Mouse (Mus musculus) bone marrow macrophage, adult 2 months (primary cell): ENCODE data around the gene Sit1. TPM values are rescaled to one million over a fixed set of nuclear protein-coding genes. Genes with fewer than 3 reads are reported as not detected.

ENCODE experiments used
- H3K27ac ChIP-seq: 2 replicates; pipeline ENCODE4 v1.5.1; 2012; ENCODE audit warnings: low read depth, low read length; ENCODE audit not compliant: insufficient read depth
- H3K4me1 ChIP-seq: 2 replicates; pipeline ENCODE4 v1.6.1; 2012; ENCODE audit warnings: low read length; ENCODE audit not compliant: control insufficient read depth, insufficient read depth
- H3K4me3 ChIP-seq: 2 replicates; pipeline ENCODE4 v1.5.1; 2012; ENCODE audit warnings: mild to moderate bottlenecking, low read length, moderate library complexity; ENCODE audit not compliant: insufficient read depth
- CTCF ChIP-seq: IDR thresholded peaks from 2 replicates; pipeline ENCODE4 v1.5.1; 2012; ENCODE audit warnings: low read depth, mild to moderate bottlenecking, low read length, moderate library complexity
- POLR2A ChIP-seq: IDR thresholded peaks from 2 replicates; pipeline ENCODE4 v1.6.1; 2012; ENCODE audit warnings: mild to moderate bottlenecking, low read depth, low read length, borderline replicate concordance
- polyA plus RNA-seq: library from polyadenylated mRNA; stranded (reverse); fragments of >200 nt; gene quantifications from 2 replicates; pipeline ENCODE4 v1.2.4, GENCODE M21; 2012; ENCODE audit not compliant: missing spikeins, insufficient read depth, insufficient read length

Gene Sit1
- polyA plus RNA-seq, 1 experiment: not detected

DNA sequence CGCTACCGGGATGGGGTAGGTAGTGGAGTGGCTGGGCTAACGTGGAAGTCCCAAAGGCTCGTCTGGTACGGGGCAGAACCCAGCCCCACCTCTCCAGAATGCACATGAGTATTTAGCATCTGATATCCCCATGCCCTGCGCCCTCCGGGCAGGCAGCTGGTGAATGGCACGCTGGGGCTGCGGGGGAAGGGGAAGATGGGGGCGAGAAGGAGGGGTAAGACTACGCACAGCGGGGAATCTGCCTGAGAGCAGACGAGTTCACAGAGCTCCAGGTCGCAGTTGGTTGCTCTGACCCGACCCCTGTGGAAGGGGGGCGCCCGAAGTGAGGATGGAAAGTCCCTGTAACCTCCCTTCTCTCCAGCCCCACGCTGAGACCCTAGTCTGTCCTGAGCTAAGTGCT is 30.1 kb downstream of the Sit1 start:
- peak overlapping the region; percentile 6; the same call in 1 of the 2 replicates for H3K27ac ChIP-seq
- peaks cover 20% of the 10 kb centered on the region for H3K4me1 ChIP-seq
- peak overlapping the region; percentile 63 for H3K4me3 ChIP-seq
- TF ChIP-seq CTCF (no peak), POLR2A (no peak)

DNA sequence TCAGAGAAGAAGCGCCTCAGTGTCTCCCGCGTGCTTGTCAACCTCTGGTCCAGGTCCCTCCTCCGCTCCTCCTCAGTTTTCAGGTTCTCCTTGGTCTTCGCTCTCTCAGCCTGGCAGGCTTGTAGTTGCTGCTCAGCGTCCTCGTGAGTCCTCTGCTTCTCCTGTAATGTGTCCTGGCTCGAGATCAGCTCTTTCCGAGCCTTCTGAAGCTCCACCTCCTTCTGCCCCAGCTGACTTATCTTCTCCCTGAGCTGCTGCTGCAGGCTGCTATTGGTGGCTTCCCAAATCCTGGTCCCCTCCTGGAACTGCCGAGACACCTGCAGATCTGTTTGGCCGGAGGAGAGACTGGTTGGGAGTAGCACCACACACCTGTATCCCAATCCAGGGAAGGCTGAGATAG is 31.2 kb downstream of the Sit1 start:
- no peak overlapping the region for H3K27ac ChIP-seq
- peaks cover 20% of the 10 kb centered on the region for H3K4me1 ChIP-seq
- no peak for TF ChIP-seq POLR2A
- TF ChIP-seq CTCF: no peak
- H3K4me3 ChIP-seq: no peak overlapping the region

DNA sequence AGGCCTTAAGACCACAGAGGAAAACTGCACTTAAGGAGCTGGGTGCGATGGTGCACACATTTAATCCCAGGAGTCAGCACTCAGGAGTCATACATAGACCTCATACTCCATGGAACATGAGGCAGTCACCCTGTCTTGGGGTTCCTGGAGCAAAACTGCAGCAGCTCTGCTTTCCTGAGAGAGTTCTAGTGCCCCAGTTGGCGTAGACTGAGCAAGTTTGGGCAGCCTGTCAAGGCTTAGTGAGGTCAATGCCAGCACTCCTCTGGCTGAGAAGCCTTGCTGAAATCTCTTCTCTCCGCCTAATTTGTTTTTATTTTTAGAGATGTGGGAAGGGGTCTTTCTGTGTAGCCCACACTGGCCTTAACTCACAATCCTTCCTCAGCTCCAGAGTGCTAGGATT is 35.0 kb downstream of the Sit1 start:
- peaks cover 14% of the 10 kb centered on the region for H3K4me1 ChIP-seq
- no peak overlapping the region for H3K4me3 ChIP-seq
- no peak overlapping the region for H3K27ac ChIP-seq
- TF ChIP-seq CTCF (no peak), POLR2A (no peak)

GRCm38 (mm10) chr4:43447251-43447650 is 36.3 kb downstream of the Sit1 start:
- TF ChIP-seq POLR2A (no peak), CTCF (no peak)
- no peak overlapping the region for H3K27ac ChIP-seq
- H3K4me1 ChIP-seq: peaks cover 5% of the 10 kb centered on the region
- H3K4me3 ChIP-seq: no peak overlapping the region

GRCm38 (mm10) chr4:43443511-43443910 is 40.0 kb downstream of the Sit1 start:
- TF ChIP-seq POLR2A (no peak), CTCF (no peak)
- Histone ChIP-seq H3K4me1 (0 out of 2 replicates have a peak, but pooled peaks cover 2% of the 10 kb centered on the region), H3K27ac (no peak overlapping the region)

DNA sequence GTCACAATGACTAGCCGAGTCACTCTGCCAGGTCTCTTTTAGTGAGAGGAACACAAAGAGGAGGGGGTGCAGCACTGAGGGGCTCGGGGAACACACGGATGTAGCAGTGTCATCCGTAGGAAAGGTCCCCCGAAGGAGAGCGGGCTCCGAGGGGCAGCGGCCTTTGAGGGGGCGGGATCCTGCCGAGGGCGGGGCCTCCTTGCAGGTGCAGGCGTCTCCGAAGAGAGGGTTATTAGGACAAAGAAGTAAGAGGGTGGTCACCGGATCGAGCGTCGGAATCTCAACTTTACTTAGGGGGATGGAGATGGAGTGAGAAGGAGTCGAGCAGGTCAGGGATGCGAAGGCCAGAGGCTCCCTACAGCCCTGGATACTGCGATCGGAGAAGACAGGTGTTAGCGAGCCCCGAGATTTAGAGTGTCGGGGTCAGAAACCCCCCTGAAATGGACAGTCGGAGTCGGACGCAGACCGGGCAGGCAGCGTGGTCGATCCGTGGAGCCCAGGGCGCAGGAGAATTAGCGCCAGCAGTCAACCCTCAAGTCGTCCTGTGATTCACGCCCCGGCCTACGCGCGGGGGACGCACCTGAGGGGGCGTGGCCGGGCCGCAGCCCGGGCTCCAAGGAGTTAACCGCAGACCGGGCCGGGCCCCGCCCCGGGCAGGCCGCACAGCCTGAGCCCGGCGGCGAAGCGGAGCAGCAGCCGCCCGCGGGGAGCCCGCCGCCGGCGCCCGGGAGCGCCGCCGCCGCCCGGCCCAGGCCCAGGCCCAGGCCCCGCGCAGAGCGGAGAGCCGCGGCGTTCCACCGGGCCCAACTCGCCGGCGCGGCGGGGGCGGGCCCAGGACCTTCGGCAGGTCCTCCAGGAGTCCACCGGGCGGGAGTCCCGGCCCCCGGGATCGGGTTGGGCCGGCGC is 40.8 kb downstream of the Sit1 start:
- Histone ChIP-seq H3K4me3 (peak overlapping the region; percentile 69), H3K4me1 (0 out of 2 replicates have a peak, but pooled peaks cover 2% of the 10 kb centered on the region), H3K27ac (peak overlapping the region; percentile 62)
- TF ChIP-seq POLR2A (no peak), CTCF (no peak)

More at GRCm38 (mm10) chr4:43443511-43443910, 40.0 kb downstream of the Sit1 start:
- H3K4me3 ChIP-seq: peak overlapping the region; percentile 69

GRCm38 (mm10) chr4:43442044-43442443 is 41.5 kb downstream of the Sit1 start:
- Histone ChIP-seq H3K4me3 (peak overlapping the region; percentile 69), H3K27ac (peak overlapping the region; percentile 62)
- TF ChIP-seq POLR2A (no peak), CTCF (peak; percentile 47; the same call in 1 of the 2 replicates)

DNA sequence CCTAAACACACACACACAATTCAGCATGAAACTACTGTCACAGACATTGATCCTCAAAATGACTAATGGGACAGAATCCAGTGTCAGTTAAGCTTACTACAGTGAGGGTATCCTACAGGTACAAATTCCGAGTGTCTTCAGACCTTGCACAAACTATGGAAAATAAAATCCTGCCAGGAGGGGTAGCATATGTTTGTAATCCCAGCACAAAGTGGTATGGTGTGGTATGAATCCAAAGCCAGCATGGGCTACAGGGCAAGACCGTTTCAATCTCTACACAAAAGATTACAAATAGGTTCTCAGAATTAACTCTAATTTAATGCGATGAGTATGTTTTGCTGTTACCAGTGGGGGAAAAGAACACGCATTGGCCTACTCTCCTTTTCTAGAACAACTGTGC is 41.9 kb downstream of the Sit1 start, which contains the start of gene Tesk1:
TSS of gene Tesk1 (plus strand) at position 301 of the 400 bp plus-strand sequence.
- Histone ChIP-seq H3K27ac (peak within 1 kb of the TSS; percentile 62), H3K4me3 (peak within 1 kb of the TSS; percentile 69), H3K4me1 (0 out of 2 replicates have a peak, but pooled peaks cover 2% of the 10 kb centered on the region)
- TF ChIP-seq POLR2A (no peak), CTCF (no peak)

More at GRCm38 (mm10) chr4:43442044-43442443, 41.5 kb downstream of the Sit1 start:
- H3K4me1 ChIP-seq: 0 out of 2 replicates have a peak, but pooled peaks cover 2% of the 10 kb centered on the region

- TF ChIP-seq POLR2A (no peak), CTCF (no peak)
- Histone ChIP-seq H3K4me1 (no peaks in the 10 kb centered on the region), H3K4me3 (no peak overlapping the region), H3K27ac (no peak overlapping the region)
These were observed 50.7 kb downstream of the Sit1 start for GRCm38 (mm10) chr4:43432832-43433231.

Other genes with a start within 250 kb of the Sit1 start
- not detected in 2 replicates for gene Atp8b5, start 216.6 kb downstream of the Sit1 start, polyA plus RNA-seq
- 40.0 and 44.3 TPM in 2 replicates for gene Rusc2, start 101.8 kb downstream of the Sit1 start, polyA plus RNA-seq
- not detected in 2 replicates for gene Fam166b, start 54.6 kb downstream of the Sit1 start, polyA plus RNA-seq
- gene Tesk1, start 41.8 kb downstream of the Sit1 start, polyA plus RNA-seq: 47.2 and 51.5 TPM in 2 replicates
- gene Cd72, start 29.1 kb downstream of the Sit1 start, polyA plus RNA-seq: 854 and 867 TPM in 2 replicates
- 33.0 and 39.4 TPM in 2 replicates for gene Ccdc107, start 9.2 kb upstream of the Sit1 start, polyA plus RNA-seq
- gene Arhgef39, start 16.0 kb upstream of the Sit1 start, polyA plus RNA-seq: 32.5 and 39.2 TPM in 2 replicates
- gene Car9, start 23.2 kb upstream of the Sit1 start, polyA plus RNA-seq: 5.7 and 6.0 TPM in 2 replicates
- gene Tpm2, start 40.0 kb upstream of the Sit1 start, polyA plus RNA-seq: 7.0 and 8.9 TPM in 2 replicates
- gene Creb3, start 78.6 kb upstream of the Sit1 start, polyA plus RNA-seq: 50.7 and 54.0 TPM in 2 replicates
- gene Tln1, start 79.0 kb upstream of the Sit1 start, polyA plus RNA-seq: 168 and 219 TPM in 2 replicates
- 15.8 and 17.3 TPM in 2 replicates for gene Rgp1, start 95.0 kb upstream of the Sit1 start, polyA plus RNA-seq
- 9.6 and 11.3 TPM in 2 replicates for gene Gba2, start 95.1 kb upstream of the Sit1 start, polyA plus RNA-seq
- not detected in 2 replicates for gene Msmp, start 100.8 kb upstream of the Sit1 start, polyA plus RNA-seq
- gene Npr2, start 148.2 kb upstream of the Sit1 start, polyA plus RNA-seq: 0.44 TPM in 1 of 2 replicates, not detected in the other
- not detected in 2 replicates for gene Spag8, start 169.9 kb upstream of the Sit1 start, polyA plus RNA-seq
- gene Hint2, start 172.7 kb upstream of the Sit1 start, polyA plus RNA-seq: 32.7 and 33.1 TPM in 2 replicates
- 1.9 and 2.4 TPM in 2 replicates for gene Tmem8b, start 185.2 kb upstream of the Sit1 start, polyA plus RNA-seq
- 0.15 and 0.21 TPM in 2 replicates for gene Fam221b, start 185.4 kb upstream of the Sit1 start, polyA plus RNA-seq
- gene Olfr70, start 217.1 kb upstream of the Sit1 start, polyA plus RNA-seq: not detected in 2 replicates
- gene Olfr71, start 226.5 kb upstream of the Sit1 start, polyA plus RNA-seq: not detected in 2 replicates
- gene Hrct1, start 243.5 kb upstream of the Sit1 start, polyA plus RNA-seq: not detected in 2 replicates
- gene Spaar, start 246.3 kb upstream of the Sit1 start, polyA plus RNA-seq: not detected in 2 replicates